Mouse (Mus musculus) MEL (cell line): ENCODE results near the gene Bphl.

Source experiments
- E2F4 ChIP-seq: IDR thresholded peaks from 2 replicates; pipeline ENCODE4 v1.6.1; 2011; ENCODE audit warnings: low read depth, low read length, improper control_type of control experiment, borderline replicate concordance
- MAFK ChIP-seq: IDR thresholded peaks from 2 replicates; pipeline ENCODE4 v1.6.1; 2011; ENCODE audit warnings: low read depth, mild to moderate bottlenecking, low read length, improper control_type of control experiment, borderline replicate concordance
- MXI1 ChIP-seq: IDR thresholded peaks from 2 replicates; pipeline ENCODE4 v1.6.1; 2011; ENCODE audit warnings: mild to moderate bottlenecking, low read depth, low read length, improper control_type of control experiment
- POLR2A ChIP-seq, 2 experiments: IDR thresholded peaks; 2 replicates each; pipeline ENCODE4 v1.6.1; 2011 to 2012; ENCODE audit warnings: low read length in 2 of 2, mild to moderate bottlenecking in 2 of 2, control low read depth in 1 of 2, improper control_type of control experiment in 1 of 2, low read depth in 1 of 2, moderate library complexity in 1 of 2; ENCODE audit not compliant: control insufficient read depth in 1 of 2, insufficient read depth in 1 of 2, poor library complexity in 1 of 2
- SIN3A ChIP-seq: IDR thresholded peaks from 2 replicates; pipeline ENCODE4 v1.6.1; 2012; ENCODE audit warnings: low read length, improper control_type of control experiment, inconsistent platforms
- TAL1 ChIP-seq: IDR thresholded peaks from 2 replicates; pipeline ENCODE4 v1.6.1; 2012; ENCODE audit warnings: mild to moderate bottlenecking, inconsistent platforms, low read length, moderate library complexity, mixed read lengths
- TCF12 ChIP-seq: IDR thresholded peaks from 2 replicates; pipeline ENCODE4 v1.6.1; 2014; ENCODE audit warnings: low read depth, mild to moderate bottlenecking, inconsistent platforms, low read length, improper control_type of control experiment, moderate library complexity
- ZC3H11A ChIP-seq: IDR thresholded peaks from 2 replicates; pipeline ENCODE4 v1.6.1; 2012; ENCODE audit warnings: low read depth, mild to moderate bottlenecking, inconsistent platforms, low read length, improper control_type of control experiment
- ZMIZ1 ChIP-seq: IDR thresholded peaks from 2 replicates; pipeline ENCODE4 v1.6.1; 2012; ENCODE audit warnings: low read depth, mild to moderate bottlenecking, inconsistent platforms, low read length, improper control_type of control experiment, moderate library complexity

- no peak for TF ChIP-seq MXI1
- TF ChIP-seq MAFK = no peak
- no peak for TF ChIP-seq TAL1
- no peak for TF ChIP-seq POLR2A (IDR thresholded peaks at IDR 0.05; ENCODE audit: control insufficient read depth in 1 of 2, insufficient read depth in 1 of 2, low read depth in 1 of 2, low read length in 2 of 2, poor library complexity in 1 of 2)
- TF ChIP-seq TCF12 = no peak
- TF ChIP-seq ZMIZ1 = no peak
- no peak for TF ChIP-seq ZC3H11A
- TF ChIP-seq E2F4 = no peak
- no peak for TF ChIP-seq SIN3A
Observed at GRCm38 (mm10) chr13:34105364-34105763, 68.0 kb downstream of the Bphl start.
